Mouse (Mus musculus) heart, adult 18-20 months (tissue): ENCODE data around the gene Nlrp4c. TPM values are rescaled to one million over a fixed set of nuclear protein-coding genes. Genes with fewer than 3 reads are reported as not detected.

ENCODE experiments used
- total RNA-seq, 2 experiments: library from RNA; stranded (reverse); gene quantifications; 2 replicates each; pipeline ENCODE4 v1.2.3; 2021

Gene Nlrp4c
- total RNA-seq, 2 experiments from 2014 or later, result not detected

Other genes starting within 250 kb of the Nlrp4c start
- not detected for gene Vmn1r63, start 239.7 kb upstream of the Nlrp4c start, total RNA-seq
- not detected for gene Vmn1r64, start 160.6 kb upstream of the Nlrp4c start, total RNA-seq
- not detected for gene Vmn1r65, start 34.2 kb upstream of the Nlrp4c start, total RNA-seq
- 10 to 100 TPM; 31.3 to 32.3 TPM for gene Zfp787, start 110.8 kb downstream of the Nlrp4c start, total RNA-seq
- gene Zfp444, start 127.1 kb downstream of the Nlrp4c start, total RNA-seq, result 10 to 100 TPM; 12.3 to 13.6 TPM
- not detected for gene Galp, start 151.9 kb downstream of the Nlrp4c start, total RNA-seq
- not detected for gene Zscan5b, start 177.1 kb downstream of the Nlrp4c start, total RNA-seq
- gene Epp13, start 207.5 kb downstream of the Nlrp4c start, total RNA-seq, result not detected
- gene Zfp667, start 241.4 kb downstream of the Nlrp4c start, total RNA-seq, result 1 to 10 TPM; 2.7 to 3.7 TPM